Mouse (Mus musculus) splenic B cell, adult 2 months (primary cell): ENCODE results near the gene Asrgl1.
"Not testable (repeated sequence)": the region's sequence is repeated elsewhere in the genome, so short reads cannot be mapped to it uniquely, and the experiment has no call there.

Experiments used
- DNase-seq: peaks from one replicate; pipeline ENCODE4 v3.0.0-alpha.2; 2011; ENCODE audit warnings: low read depth, low spot score
- H3K27me3 ChIP-seq: 2 replicates; pipeline ENCODE4 v1.6.1; 2012; ENCODE audit warnings: mild to moderate bottlenecking, low read length, moderate library complexity, mixed read lengths; ENCODE audit not compliant: control insufficient read depth, poor library complexity, insufficient read depth, severe bottlenecking
- H3K36me3 ChIP-seq: 2 replicates; pipeline ENCODE4 v1.6.1; 2012; ENCODE audit warnings: mild to moderate bottlenecking, low read length, moderate library complexity, mixed read lengths; ENCODE audit not compliant: control insufficient read depth, poor library complexity, insufficient read depth, severe bottlenecking

Asrgl1 gene

GRCm38 (mm10) chr19:9087821-9088220 lies 47.6 kb downstream of the Asrgl1 start, which contains the start of gene Scgb1a1:
Scgb1a1 (minus strand) TSS chr19:9087958.
- DNase-seq = no peak
- Histone ChIP-seq H3K27me3 (no peaks in the 10 kb centered on the region), H3K36me3 (no peaks in the 10 kb centered on the region)

GRCm38 (mm10) chr19:9083892-9084291 lies 51.5 kb downstream of the Asrgl1 start:
- not testable (repeated sequence) for H3K36me3 ChIP-seq, DNase-seq

GRCm38 (mm10) chr19:9083010-9083355 lies 52.5 kb downstream of the Asrgl1 start:
- DNase-seq = no peak
- no peaks in the 10 kb centered on the region for H3K27me3 ChIP-seq
- no peaks in the 10 kb centered on the region for H3K36me3 ChIP-seq

More at GRCm38 (mm10) chr19:9083892-9084291, 51.5 kb downstream of the Asrgl1 start:
- H3K27me3 ChIP-seq = not testable (repeated sequence)

GRCm38 (mm10) chr19:9082191-9083009 lies 53.0 kb downstream of the Asrgl1 start:
- no peaks in the 10 kb centered on the region for H3K27me3 ChIP-seq
- peak; percentile 91 for DNase-seq
- no peaks in the 10 kb centered on the region for H3K36me3 ChIP-seq

- Histone ChIP-seq H3K36me3 (no peaks in the 10 kb centered on the region), H3K27me3 (no peaks in the 10 kb centered on the region)
- DNase-seq = no peak
Measured at GRCm38 (mm10) chr19:9081311-9082190, 53.9 kb downstream of the Asrgl1 start.

- no peaks in the 10 kb centered on the region for H3K27me3 ChIP-seq
- no peak for DNase-seq
- no peaks in the 10 kb centered on the region for H3K36me3 ChIP-seq
Measured at GRCm38 (mm10) chr19:9079916-9080315, 55.5 kb downstream of the Asrgl1 start.

- Histone ChIP-seq H3K36me3 (no peaks in the 10 kb centered on the region), H3K27me3 (no peaks in the 10 kb centered on the region)
- no peak for DNase-seq
Measured at GRCm38 (mm10) chr19:9076982-9077660, 58.3 kb downstream of the Asrgl1 start.

- no peaks in the 10 kb centered on the region for H3K36me3 ChIP-seq
- DNase-seq = no peak
- H3K27me3 ChIP-seq = no peaks in the 10 kb centered on the region
Measured at GRCm38 (mm10) chr19:9076035-9076434, 59.4 kb downstream of the Asrgl1 start.

GRCm38 (mm10) chr19:9075558-9075957 lies 59.9 kb downstream of the Asrgl1 start:
- Histone ChIP-seq H3K27me3 (no peaks in the 10 kb centered on the region), H3K36me3 (no peaks in the 10 kb centered on the region)
- DNase-seq = no peak

GRCm38 (mm10) chr19:9074424-9074823 lies 61.0 kb downstream of the Asrgl1 start:
- no peak for DNase-seq
- no peaks in the 10 kb centered on the region for H3K36me3 ChIP-seq
- no peaks in the 10 kb centered on the region for H3K27me3 ChIP-seq

GRCm38 (mm10) chr19:9073776-9074411 lies 61.5 kb downstream of the Asrgl1 start:
- Histone ChIP-seq H3K27me3 (no peaks in the 10 kb centered on the region), H3K36me3 (no peaks in the 10 kb centered on the region)
- DNase-seq = no peak

- no peaks in the 10 kb centered on the region for H3K36me3 ChIP-seq
- DNase-seq = no peak
- no peaks in the 10 kb centered on the region for H3K27me3 ChIP-seq
Measured at GRCm38 (mm10) chr19:9072157-9072530, 63.3 kb downstream of the Asrgl1 start.

GRCm38 (mm10) chr19:9071456-9072156 lies 63.8 kb downstream of the Asrgl1 start:
- H3K36me3 ChIP-seq = no peaks in the 10 kb centered on the region
- DNase-seq = peak; percentile 73
- H3K27me3 ChIP-seq = no peaks in the 10 kb centered on the region

GRCm38 (mm10) chr19:9070316-9070715 lies 65.1 kb downstream of the Asrgl1 start:
- peak; percentile 21 for DNase-seq
- Histone ChIP-seq H3K36me3 (no peaks in the 10 kb centered on the region), H3K27me3 (no peaks in the 10 kb centered on the region)
